Comparison of ENCODE assay signal across 8 mouse cellular contexts in the genomic region with DNA sequence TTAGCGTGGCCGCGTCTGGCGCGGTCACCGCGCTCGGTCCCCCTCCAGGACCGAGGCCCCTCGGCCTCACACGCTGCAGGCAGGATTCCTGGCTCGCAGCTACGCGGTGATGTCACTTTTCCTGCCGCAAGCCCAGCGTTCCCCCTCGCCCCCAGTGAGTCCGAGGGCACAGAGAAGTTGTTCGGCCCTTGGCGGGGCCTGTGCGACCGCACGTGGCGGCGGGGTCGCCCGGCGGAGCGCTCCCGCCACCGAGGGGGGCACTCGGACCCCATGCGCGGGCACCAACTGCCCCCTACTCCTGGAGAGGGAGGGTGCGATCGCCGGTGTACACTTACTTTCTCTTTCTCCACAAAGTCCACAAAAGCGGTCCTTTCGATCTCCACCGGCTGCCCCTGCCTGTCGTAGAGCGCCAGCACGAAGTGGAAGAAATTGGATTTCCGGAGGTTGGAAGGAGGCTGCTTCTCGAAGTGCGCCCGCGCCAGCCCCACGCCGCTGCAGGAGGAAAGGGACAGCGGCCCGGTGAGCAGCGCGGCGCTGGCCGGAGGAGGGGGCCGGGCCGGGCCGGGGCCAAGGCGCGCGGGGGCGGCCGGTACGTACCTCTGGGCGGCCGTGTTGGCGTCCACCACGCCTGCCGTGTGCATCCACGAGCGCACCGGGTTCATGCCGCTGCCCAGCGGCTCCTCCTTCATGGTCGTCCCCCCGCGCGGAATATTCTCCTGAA. TPM values are rescaled to one million over a fixed set of nuclear protein-coding genes. Genes with fewer than 3 reads are reported as not detected.
DNase-seq lines count a peak whose midpoint lies in the region; ATAC-seq and TF ChIP-seq lines count a peak whose summit lies in the region.

No protein-coding gene starts in this region.

- H3K4me3 ChIP-seq in liver, adult 2 months (ENCODE audit: insufficient read depth, low read depth, low read length), result peak overlapping the region; percentile 41
- H3K4me3 ChIP-seq in bone marrow macrophage, adult 2 months (ENCODE audit: insufficient read depth, low read length), result peak overlapping the region; percentile 56
- peak overlapping the region; percentile 62 for H3K4me3 ChIP-seq in heart, embryonic 13.5 days
- H3K4me3 ChIP-seq in limb, embryonic 15.5 days, result peak overlapping the region; percentile 69
- H3K4me3 ChIP-seq in small intestine, adult 2 months (ENCODE audit: low read depth, low read length), result peak overlapping the region; percentile 71

- peaks cover 7% of the 10 kb centered on the region for H3K4me1 ChIP-seq in liver, adult 2 months (ENCODE audit: control insufficient read depth, insufficient read depth, low read length)
- peaks cover 7% of the 10 kb centered on the region for H3K4me1 ChIP-seq in bone marrow macrophage, adult 2 months (ENCODE audit: control insufficient read depth, insufficient read depth, low read length)
- peaks cover 54% of the 10 kb centered on the region for H3K4me1 ChIP-seq in heart, embryonic 13.5 days
- peaks cover 61% of the 10 kb centered on the region for H3K4me1 ChIP-seq in limb, embryonic 15.5 days
- peaks cover 10% of the 10 kb centered on the region for H3K4me1 ChIP-seq in small intestine, adult 2 months (ENCODE audit: control insufficient read depth, insufficient read depth, insufficient read length, low read length)

- H3K9ac ChIP-seq in liver, adult 2 months (ENCODE audit: low read depth, low read length), result peak overlapping the region; percentile 55
- peak overlapping the region; percentile 87 for H3K9ac ChIP-seq in heart, embryonic 13.5 days
- H3K9ac ChIP-seq in limb, embryonic 15.5 days, result peak overlapping the region; percentile 82

- H3K36me3 ChIP-seq in liver, adult 2 months (ENCODE audit: control insufficient read depth, insufficient read depth, low read length), result no peaks in the 10 kb centered on the region
- H3K36me3 ChIP-seq in heart, embryonic 13.5 days, result no peaks in the 10 kb centered on the region
- H3K36me3 ChIP-seq in limb, embryonic 15.5 days, result no peaks in the 10 kb centered on the region
- no peaks in the 10 kb centered on the region for H3K36me3 ChIP-seq in small intestine, adult 2 months (ENCODE audit: control insufficient read depth, insufficient read depth, low read length)

- H3K4me2 ChIP-seq in heart, embryonic 13.5 days, result peak overlapping the region; percentile 96
- H3K4me2 ChIP-seq in limb, embryonic 15.5 days, result peak overlapping the region; percentile 86

- no peak for ATAC-seq in heart, embryonic 13.5 days (ENCODE audit: extremely low read depth, insufficient number of reproducible peaks, low FRiP score, low TSS enrichment)
- no peak for ATAC-seq in limb, embryonic 15.5 days (ENCODE audit: insufficient number of reproducible peaks, low FRiP score, low TSS enrichment, low read depth)
- ATAC-seq in monocyte, adult 5-6 weeks (replicated peaks; ENCODE audit: insufficient number of reproducible peaks, low FRiP score, low TSS enrichment, poor library complexity, severe bottlenecking), result no peak

- H3K27ac ChIP-seq in liver, adult 2 months (replicated peaks; ENCODE audit: insufficient read depth, low read depth, low read length), result no peak overlapping the region
- no peak overlapping the region for H3K27ac ChIP-seq in bone marrow macrophage, adult 2 months (ENCODE audit: insufficient read depth, low read depth, low read length)
- H3K27ac ChIP-seq in heart, embryonic 13.5 days (replicated peaks), result peak overlapping the region; percentile 13
- H3K27ac ChIP-seq in limb, embryonic 15.5 days, result peak overlapping the region; percentile 90
- no peak overlapping the region for H3K27ac ChIP-seq in small intestine, adult 2 months (ENCODE audit: insufficient read depth, low read depth, low read length)

- under 1% methylated on average over 78 of the region's 79 CpGs for WGBS in liver, adult 2 months
- WGBS in heart, embryonic 13.5 days, result under 1% methylated on average over 78 of the region's 79 CpGs
- WGBS in limb, embryonic 15.5 days, result under 1% methylated on average over 74 of the region's 79 CpGs
- WGBS in small intestine, adult 2 months, result 1% methylated on average over 79 of the region's 79 CpGs

- no peak for TF ChIP-seq POLR2A in liver, adult 2 months (IDR thresholded peaks at IDR 0.05; ENCODE audit: extremely low read depth, insufficient read depth, low read length)
- TF ChIP-seq POLR2A in bone marrow macrophage, adult 2 months (IDR thresholded peaks at IDR 0.05; ENCODE audit: borderline replicate concordance, low read depth, low read length), result no peak
- TF ChIP-seq POLR2A in small intestine, adult 2 months (IDR thresholded peaks at IDR 0.05; ENCODE audit: low read depth, low read length), result no peak

- no peaks in the 10 kb centered on the region for H3K9me3 ChIP-seq in heart, embryonic 13.5 days
- no peaks in the 10 kb centered on the region for H3K9me3 ChIP-seq in limb, embryonic 15.5 days

- no peak for DNase-seq in liver, adult 2 months (ENCODE audit: extremely low read depth, low read depth, low spot score)
- no peak for DNase-seq in liver
- no peak for DNase-seq in left cerebral cortex, adult 18-20 months (ENCODE audit: low spot score in 2 of 2)

- H3K27me3 ChIP-seq in liver, adult 2 months (ENCODE audit: control insufficient read depth, insufficient read depth, low read length), result peaks cover 65% of the 10 kb centered on the region
- H3K27me3 ChIP-seq in heart, embryonic 13.5 days (replicated peaks), result peaks cover 96% of the 10 kb centered on the region
- H3K27me3 ChIP-seq in limb, embryonic 15.5 days, result peaks cover 73% of the 10 kb centered on the region
- H3K27me3 ChIP-seq in small intestine, adult 2 months (ENCODE audit: control insufficient read depth, insufficient read depth, low read length), result peaks cover 94% of the 10 kb centered on the region

- no peak for TF ChIP-seq CTCF in liver, adult 2 months (IDR thresholded peaks at IDR 0.05; ENCODE audit: low read depth, low read length)
- TF ChIP-seq CTCF in bone marrow macrophage, adult 2 months (IDR thresholded peaks at IDR 0.05; ENCODE audit: low read depth, low read length), result no peak
- TF ChIP-seq CTCF in small intestine, adult 2 months (IDR thresholded peaks at IDR 0.05; ENCODE audit: extremely low read depth, insufficient read length, insufficient replicate concordance, low read depth, low read length), result no peak

- no peaks in the 10 kb centered on the region for H3K79me2 ChIP-seq in liver, adult 2 months (ENCODE audit: control insufficient read depth, insufficient read depth, low read length)

RNA-seq across cellular contexts. Expression of a gene that starts 0.9 kb away (rescaled TPM):
- 0.09 and 0.13 TPM in 2 replicates for total RNA-seq in liver, adult 2 months (2014; rRNA removed)
- polyA plus RNA-seq in liver, adult 2 months (2012; rRNA removed), result 0.05 TPM in 1 of 2 replicates, not detected in the other
- polyA plus RNA-seq in bone marrow macrophage, adult 2 months (2012; ENCODE audit: insufficient read depth, insufficient read length, missing spikeins), result 0.19 and 0.63 TPM in 2 replicates
- polyA plus RNA-seq in heart, embryonic 13.5 days (2015; fragmentation: Nextera tagmentation; extraction: Ambion mirVana), result 0.52 and 0.60 TPM in 2 replicates
- polyA plus RNA-seq in limb, embryonic 15.5 days (2015; fragmentation: Nextera tagmentation; extraction: Ambion mirVana), result 4.7 and 8.1 TPM in 2 replicates
- 0.50 and 0.70 TPM in 2 replicates for polyA plus RNA-seq in small intestine, adult 2 months (2012; rRNA removed)
- under 1 TPM; 0.30 to 0.63 TPM for total RNA-seq in left cerebral cortex, adult 18-20 months (2021)
- not detected in 3 replicates for total RNA-seq in monocyte, adult 5-6 weeks (2017)

Comparison
In these comparisons a context has a peak if more than half of its experiments do, and no peak if none do; other contexts are left out.
1. H3K27ac ChIP-seq: peak in heart, embryonic 13.5 days (single experiment) and limb, embryonic 15.5 days (single experiment); none in liver, adult 2 months (single experiment), bone marrow macrophage, adult 2 months (single experiment) and small intestine, adult 2 months (single experiment).
2. Peak in every context shown above with its lines, with median percentiles within 50 percentile points of each other: H3K4me3 ChIP-seq and H3K9ac ChIP-seq.